Mouse (Mus musculus) lung, postnatal 36 days (tissue): Measurements from ENCODE around the gene Grb7.

Experiments used
- DNase-seq: peaks from one replicate; pipeline ENCODE4 v3.0.0; 2022; ENCODE audit warnings: mixed read lengths

The Grb7 gene

DNA sequence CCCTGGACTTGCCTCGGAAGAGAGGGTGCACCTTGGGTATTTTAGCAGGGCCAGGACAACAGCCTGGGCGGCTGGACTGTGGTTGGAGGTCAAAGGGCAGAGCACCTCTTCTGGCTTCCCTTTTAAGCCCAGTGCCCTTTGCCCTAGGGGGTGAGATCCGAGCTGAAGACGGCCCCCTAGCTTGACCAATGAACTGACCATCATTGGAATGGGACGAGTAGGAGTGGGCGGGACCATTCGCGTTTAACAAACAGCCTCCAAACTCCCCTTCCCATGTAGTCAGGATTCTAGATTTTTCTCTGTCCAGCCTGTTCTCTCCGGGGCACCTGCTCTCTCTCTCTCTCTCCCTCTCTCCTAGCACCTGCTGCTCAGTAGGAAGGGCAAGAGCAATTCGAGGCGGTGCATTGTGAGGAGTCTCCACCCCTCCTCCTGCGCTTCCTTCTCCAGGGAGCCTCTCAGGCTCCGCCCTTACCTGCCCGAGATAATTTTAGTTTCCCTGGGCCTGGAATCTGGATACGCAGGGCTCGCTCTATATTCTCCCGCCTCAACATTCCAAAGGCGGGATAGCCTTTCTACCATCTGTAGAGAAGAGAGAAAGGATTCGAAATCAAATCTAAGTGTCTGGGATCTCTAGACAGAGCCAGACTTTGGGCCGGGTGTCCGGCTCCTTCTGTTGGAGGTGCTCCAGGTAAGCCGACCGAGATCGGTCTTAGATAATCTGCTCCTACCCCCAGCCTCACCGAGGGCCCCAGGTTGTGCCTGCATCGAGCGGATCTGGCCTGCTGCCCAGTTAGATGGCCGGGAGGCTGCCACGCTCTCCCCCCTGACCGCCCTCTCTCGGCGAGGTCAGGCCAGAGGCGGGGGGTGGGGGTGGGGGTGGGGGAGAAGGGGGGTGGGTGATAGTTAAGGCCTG lies 624 bp downstream of the Grb7 start:
- peak; percentile 87 for DNase-seq

GRCm38 (mm10) chr11:98447475-98447834 lies 1.3 kb downstream of the Grb7 start:
- DNase-seq, result no peak

- DNase-seq, result peak; percentile 63
Observed at GRCm38 (mm10) chr11:98448191-98448790, 2.1 kb downstream of the Grb7 start.

GRCm38 (mm10) chr11:98449419-98449818 lies 3.2 kb downstream of the Grb7 start:
- DNase-seq, result no peak

GRCm38 (mm10) chr11:98449921-98450771 lies 4.0 kb downstream of the Grb7 start:
- peak; percentile 37 for DNase-seq

DNA sequence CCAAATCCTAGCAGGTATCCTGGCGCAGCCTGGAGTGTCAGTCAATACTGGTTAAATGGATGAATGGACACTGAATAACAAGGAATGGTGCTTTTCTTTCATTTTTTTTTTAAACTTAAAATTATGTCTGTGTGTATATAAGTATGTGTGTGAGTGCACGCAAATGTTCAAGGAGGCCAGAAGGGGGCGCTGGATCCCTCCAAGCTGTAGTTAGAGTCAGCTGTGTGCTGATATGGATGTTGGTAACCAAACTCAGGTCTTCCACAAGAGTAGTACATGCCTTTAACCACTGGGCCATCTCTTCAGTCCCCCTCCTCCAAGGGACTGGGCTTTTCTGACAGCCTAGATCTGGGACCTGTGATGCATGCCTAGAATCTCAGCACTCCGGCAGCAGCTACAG lies 9.3 kb downstream of the Grb7 start:
- no peak for DNase-seq

GRCm38 (mm10) chr11:98456545-98456944 lies 10.4 kb downstream of the Grb7 start:
- no peak for DNase-seq

DNA sequence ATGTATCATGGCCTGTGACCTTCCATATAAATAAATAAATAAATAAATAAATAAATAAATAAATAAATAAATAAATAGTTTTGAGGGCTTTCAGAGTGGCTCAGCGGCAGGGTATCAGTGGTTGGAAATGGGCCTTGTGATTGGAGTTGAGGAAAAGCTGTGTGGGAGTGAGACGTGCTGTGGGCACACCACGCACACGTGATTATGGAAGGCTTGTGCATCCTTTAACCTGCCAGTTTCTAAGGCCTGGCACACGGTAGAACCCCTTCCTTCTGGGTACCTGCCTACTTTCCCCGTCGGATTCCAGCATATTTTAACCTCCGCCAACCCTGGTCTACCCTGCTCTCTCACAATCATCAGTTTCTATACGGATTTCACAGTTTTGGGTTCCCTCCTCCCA lies 10.8 kb downstream of the Grb7 start:
- DNase-seq, result no peak

- peak; percentile 92 for DNase-seq
Observed at GRCm38 (mm10) chr11:98457367-98458120, 11.3 kb downstream of the Grb7 start.

- no peak for DNase-seq
Observed at GRCm38 (mm10) chr11:98458121-98458990, 12.2 kb downstream of the Grb7 start.

DNA sequence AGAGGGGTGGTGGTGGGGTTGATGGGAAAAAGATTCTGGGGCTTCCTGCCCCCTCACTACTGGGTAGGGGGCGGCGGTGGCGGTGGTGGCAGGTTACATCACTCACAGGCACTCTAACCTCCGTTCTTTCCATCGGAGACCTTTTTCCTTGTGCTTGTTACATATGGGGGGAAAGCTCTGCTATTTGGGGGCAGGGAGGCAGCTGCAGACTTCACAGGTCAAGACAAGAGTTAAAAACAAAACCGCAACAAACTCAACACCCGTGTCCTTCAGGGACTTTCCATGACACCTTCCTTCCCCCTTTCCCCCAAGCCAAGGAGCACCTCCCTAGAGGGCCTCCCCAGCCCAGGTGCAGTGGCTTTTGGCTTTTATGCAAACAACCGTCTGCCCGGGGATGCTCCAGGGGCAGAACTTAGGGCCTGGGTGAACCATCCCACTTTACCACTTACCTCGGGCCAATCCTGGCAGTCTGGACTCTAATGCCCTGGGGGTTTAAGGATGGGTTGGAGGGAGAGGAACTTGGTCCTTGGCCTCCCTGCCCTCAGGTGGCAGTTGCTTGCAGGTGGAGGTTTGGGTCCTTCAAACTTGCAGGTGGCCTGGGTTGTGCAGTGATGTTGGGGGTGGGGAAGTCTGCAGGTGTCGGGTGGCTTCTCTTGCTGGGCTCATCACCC lies 13.0 kb downstream of the Grb7 start:
- no peak for DNase-seq

GRCm38 (mm10) chr11:98459860-98460259 lies 13.7 kb downstream of the Grb7 start:
- no peak for DNase-seq

- no peak for DNase-seq
Observed at GRCm38 (mm10) chr11:98461109-98461720, 15.0 kb downstream of the Grb7 start.

DNA sequence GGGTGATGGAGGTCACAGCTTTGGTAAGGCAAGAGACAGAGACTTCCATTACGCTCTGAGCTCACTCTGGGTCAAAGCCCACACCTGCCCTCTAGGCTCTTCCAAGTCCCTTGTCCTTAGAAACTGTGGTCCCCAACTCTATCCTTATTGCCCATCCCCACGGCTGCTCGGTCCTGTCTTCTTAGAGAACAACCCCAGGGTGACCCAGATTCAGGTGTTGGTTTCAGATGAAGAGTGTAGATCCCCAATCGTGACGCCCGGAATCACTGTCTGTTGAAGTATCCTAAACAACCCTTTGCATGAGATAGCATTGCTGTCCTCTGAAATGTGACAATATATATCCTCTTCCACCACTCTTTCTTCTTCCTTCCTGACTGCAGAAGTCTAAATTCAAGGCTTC lies 16.1 kb downstream of the Grb7 start:
- DNase-seq, result no peak

DNA sequence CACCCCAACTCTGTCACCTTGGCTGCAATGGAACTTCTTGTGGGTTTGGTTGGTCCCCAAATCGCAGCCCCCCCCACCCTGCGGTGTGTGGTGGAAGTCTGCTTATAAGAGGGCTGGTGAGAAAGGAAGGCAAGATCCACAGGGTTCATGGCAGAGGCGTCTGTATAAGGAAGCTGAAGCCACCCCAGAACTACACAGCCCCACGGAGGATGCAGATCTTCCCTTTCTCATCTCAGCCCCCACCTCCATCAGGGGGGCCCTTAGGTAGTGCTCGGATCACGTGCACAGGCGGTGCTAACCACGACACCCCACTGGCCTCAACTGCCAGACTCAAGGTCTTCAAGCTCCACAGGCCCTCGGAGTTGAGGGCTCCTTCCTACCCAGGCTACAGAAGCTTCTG lies 17.7 kb downstream of the Grb7 start:
- DNase-seq, result no peak

GRCm38 (mm10) chr11:98464516-98464915 lies 18.3 kb downstream of the Grb7 start:
- no peak for DNase-seq

DNA sequence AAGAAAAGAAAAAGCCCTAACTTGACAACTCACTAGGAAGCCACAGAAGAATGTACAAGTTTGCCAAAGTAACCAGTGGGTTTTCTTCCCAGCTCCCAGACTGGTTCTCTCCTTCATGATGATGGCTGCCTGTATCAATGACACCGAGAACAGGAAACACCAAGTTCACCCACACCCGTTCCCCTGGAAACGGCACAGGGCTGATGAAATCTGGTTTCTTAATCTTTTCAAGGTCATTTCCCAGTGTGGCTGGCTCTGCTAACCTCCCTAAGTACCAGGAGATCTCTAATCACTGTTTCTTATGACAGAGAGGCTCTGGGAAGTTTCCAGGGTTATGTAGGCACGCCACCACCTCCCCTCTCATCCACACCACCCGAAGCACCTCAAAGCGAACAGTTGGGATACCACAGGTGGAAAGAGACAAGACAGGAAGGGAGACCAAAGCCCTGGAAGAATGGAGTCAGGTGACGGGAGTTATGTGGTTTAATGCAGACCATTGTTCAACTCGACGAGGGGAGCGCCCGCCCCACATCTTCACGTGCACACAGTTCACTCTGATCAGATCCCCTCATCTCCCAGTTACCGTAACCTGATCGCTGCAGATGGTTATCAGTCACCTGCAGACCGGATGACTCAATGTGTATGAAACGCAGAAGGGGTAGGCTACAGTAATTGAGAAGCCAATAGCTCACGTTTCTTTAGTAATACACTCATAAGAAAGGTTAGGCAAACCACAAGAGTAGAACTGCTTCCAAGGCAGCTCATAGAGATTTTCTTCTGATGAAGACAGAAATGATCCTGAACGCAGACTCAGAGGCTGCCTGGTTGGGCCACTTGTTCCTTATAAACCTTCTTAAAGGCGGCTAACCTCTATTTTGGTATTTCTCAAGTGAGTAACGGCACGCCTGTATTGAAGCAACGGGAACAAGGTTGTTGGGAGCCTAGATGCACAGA lies 23.8 kb downstream of the Grb7 start:
- DNase-seq, result no peak

GRCm38 (mm10) chr11:98470795-98471194 lies 24.6 kb downstream of the Grb7 start:
- DNase-seq, result no peak

- no peak for DNase-seq
Observed at GRCm38 (mm10) chr11:98472696-98473095, 26.5 kb downstream of the Grb7 start.
